Mouse (Mus musculus) MN1 (cell line): ENCODE data around the gene Rhpn2.

Experiments
- DNase-seq: peaks from one replicate; pipeline ENCODE4 v3.0.0-alpha.2; 2016; ENCODE audit warnings: low spot score

The Rhpn2 gene

GRCm38 (mm10) chr7:35347918-35348700 is 14.1 kb downstream of the Rhpn2 start:
- no peak for DNase-seq

GRCm38 (mm10) chr7:35349022-35349421 is 15.1 kb downstream of the Rhpn2 start:
- no peak for DNase-seq

DNA sequence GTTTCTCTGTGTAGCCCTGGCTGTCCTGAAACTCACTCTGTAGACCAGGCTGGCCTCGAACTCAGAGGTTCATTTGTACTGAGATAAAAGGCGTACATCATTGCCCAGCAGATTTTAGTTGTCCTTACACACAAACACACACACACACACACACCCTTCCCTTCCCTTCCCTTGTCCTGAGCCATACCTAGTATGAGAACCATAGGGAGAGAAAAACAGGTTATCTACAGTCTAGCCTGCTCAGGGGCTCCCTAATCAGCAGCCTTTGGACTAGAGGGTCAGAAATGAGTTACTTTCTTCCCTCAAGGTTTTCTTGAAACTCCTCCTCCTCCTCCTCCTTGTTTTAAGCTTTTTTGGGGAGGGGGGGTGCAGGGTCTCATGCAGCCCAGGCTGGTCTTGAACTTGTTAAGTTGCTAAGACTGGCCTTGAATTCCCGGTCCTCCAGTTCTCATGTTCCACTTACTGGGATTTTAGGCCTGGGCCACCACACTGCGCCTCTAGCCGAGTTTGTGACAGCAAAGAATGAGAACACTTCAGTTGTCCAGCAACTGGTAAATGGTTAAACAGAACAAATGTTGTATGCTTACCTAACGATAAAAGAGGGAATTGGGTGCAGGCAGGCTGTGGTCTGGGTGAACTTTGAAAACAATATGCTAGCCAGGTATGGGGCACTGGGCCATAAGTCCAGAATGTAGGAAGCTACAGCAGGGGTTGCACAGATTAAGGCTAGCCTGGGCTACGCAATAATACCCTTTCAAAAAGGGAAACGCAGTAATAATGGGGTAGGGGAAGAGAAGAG is 16.1 kb downstream of the Rhpn2 start:
- no peak for DNase-seq

GRCm38 (mm10) chr7:35351155-35351554 is 17.2 kb downstream of the Rhpn2 start:
- DNase-seq, result no peak

GRCm38 (mm10) chr7:35353306-35353705 is 19.3 kb downstream of the Rhpn2 start:
- DNase-seq, result no peak

GRCm38 (mm10) chr7:35355303-35355872 is 21.4 kb downstream of the Rhpn2 start:
- no peak for DNase-seq

GRCm38 (mm10) chr7:35357621-35358020 is 23.7 kb downstream of the Rhpn2 start:
- DNase-seq, result no peak

DNA sequence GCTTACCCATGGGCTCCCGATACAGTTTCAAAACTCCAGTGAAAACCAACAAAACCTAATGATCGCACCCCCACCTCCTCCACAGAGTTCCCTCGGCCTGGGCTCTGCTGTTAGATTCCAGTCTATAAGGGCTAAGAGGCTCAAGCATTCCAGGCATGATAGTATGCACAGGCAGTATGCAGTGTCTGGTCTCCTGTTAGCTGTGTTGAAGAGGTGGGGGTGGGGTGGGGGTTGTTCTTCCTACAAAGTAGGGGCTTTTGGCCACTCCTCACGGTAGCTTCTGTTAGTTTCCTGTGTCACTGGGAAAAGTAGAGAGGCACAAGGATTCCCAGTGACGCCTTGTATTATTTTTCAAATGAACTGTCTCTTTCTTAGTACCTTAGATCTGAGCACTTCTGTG is 28.3 kb downstream of the Rhpn2 start:
- DNase-seq, result no peak

DNA sequence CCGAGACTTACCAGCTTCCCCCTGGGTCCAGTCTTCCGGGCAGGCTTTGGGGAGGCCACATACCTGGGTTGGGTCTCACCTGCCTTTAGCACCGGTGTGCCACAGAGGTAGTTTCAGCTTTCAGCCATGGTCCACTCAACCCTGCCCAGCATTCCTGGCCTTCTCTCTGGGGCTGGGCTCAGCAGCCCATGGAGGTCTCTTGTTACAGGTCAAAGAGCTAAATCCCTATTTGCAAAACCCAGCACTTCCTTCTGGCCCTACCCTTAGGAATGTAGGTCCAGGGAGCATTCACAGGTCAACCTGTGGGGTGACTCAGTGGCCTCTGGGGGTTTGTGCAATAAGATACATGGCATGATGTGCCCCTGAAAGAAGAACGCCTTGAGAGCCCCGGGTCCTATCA is 28.9 kb downstream of the Rhpn2 start:
- no peak for DNase-seq

- no peak for DNase-seq
Measured at GRCm38 (mm10) chr7:35365161-35365910, 31.4 kb downstream of the Rhpn2 start.

DNA sequence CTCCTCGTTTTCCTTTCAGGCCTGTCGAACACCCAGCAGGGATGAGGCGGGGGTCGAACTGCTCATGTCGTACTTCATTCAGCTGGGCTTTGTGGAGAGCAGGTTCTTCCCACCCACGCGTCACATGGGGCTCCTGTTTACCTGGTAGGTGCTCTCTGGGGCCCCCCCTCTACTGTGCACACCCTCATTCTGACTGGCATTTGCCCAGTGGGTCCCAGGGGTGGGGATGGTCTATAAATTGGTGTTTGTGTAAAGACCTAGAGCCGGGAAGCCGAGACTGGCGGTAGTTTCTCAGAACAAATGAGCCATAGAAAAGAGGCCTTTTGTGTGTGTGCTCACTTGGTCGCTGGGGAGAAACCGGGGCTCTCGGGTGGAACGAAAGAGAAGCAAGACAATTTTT is 37.1 kb downstream of the Rhpn2 start:
- no peak for DNase-seq

- DNase-seq, result no peak
Measured at GRCm38 (mm10) chr7:35372483-35373017, 38.6 kb downstream of the Rhpn2 start.

DNA sequence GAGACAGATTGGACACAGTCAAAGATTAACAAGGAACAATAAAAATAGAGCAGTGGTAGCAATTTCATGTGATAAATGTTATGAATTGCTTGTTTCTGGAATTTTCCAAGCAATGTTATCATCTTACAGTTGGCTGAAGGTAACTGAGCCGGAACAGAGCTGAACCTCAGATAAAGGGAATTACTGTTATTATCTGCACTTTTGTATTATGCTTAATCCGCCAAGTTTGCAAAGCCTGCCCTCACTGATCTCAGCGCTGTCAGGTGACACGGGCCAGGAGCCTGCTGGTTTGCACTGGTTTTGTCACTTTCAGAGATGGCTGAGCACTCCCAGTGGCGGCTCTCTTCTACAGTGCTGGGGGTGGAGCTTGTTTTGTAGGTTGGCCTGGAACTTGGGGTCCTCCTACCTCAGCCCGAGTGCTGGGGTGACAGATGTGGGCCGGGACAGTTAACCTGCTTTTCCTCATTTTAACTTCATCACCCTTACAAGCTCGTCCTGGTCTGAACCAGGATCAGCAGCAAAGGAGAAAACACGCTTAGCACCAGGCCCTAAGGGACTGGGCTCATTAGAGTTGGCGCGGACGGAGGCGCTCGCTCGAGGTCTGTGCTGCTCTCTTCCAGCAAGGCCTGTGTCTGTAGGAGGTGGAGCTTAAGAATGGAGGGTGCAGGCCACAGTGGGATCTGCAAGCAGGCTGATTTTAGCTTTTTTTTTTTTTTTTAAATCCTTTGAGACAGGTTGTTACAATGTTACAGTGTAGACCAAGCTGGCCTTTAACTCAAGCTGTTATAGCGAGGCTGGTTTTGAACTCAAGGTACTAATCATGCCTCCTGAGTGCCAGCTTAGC is 39.4 kb downstream of the Rhpn2 start:
- no peak for DNase-seq

- no peak for DNase-seq
Measured at GRCm38 (mm10) chr7:35374265-35374664, 40.3 kb downstream of the Rhpn2 start.

- DNase-seq, result no peak
Measured at GRCm38 (mm10) chr7:35376623-35377022, 42.7 kb downstream of the Rhpn2 start.

- DNase-seq, result no peak
Measured at GRCm38 (mm10) chr7:35379492-35380119, 45.6 kb downstream of the Rhpn2 start.

- no peak for DNase-seq
Measured at GRCm38 (mm10) chr7:35380351-35380750, 46.4 kb downstream of the Rhpn2 start.

GRCm38 (mm10) chr7:35381861-35382260 is 47.9 kb downstream of the Rhpn2 start:
- DNase-seq, result no peak

DNA sequence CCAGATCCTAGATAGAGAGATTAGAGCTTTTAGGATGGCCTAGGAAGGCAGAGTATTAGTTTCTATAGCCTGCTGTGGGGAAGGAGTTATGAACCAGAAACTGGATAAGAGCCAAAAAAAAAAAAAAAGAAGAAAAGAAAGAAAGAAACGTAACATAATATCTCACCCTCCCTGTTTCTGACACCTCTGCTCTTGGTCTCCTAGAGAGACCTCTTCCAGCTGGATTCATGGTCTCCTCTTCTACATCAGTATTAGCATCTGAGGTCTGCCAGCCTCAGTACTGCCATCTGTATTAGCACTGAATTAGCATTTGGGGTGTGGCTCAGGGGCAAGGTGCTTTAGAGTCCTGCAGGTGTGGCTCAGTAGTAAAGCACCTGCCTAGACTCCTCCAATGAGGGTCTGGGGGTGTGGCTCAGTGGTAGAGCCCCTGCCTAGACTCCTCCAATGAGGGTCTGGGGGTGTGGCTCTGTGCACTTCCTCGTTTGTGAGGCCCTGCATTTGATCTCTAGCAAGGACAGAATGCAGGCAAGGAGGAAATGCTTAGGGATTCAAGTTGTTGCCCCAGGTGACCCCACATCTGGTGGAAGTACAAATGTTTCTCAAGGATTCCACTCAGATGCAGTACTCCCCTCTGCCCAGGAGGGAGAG is 48.9 kb downstream of the Rhpn2 start:
- DNase-seq, result no peak

- DNase-seq, result no peak
Measured at GRCm38 (mm10) chr7:35386525-35386952, 52.6 kb downstream of the Rhpn2 start.
